Mouse (Mus musculus): ENCODE data around the gene Arfgap2. TPM values are rescaled to one million over a fixed set of nuclear protein-coding genes. Genes with fewer than 3 reads are reported as not detected.
"Not testable (repeated sequence)": the region's sequence is repeated elsewhere in the genome, so short reads cannot be mapped to it uniquely, and the experiment has no call there.

Gene Arfgap2
- 83.0 and 83.4 TPM in 2 replicates for polyA plus RNA-seq (2015; fragmentation: Nextera tagmentation; extraction: Ambion mirVana)

DNA sequence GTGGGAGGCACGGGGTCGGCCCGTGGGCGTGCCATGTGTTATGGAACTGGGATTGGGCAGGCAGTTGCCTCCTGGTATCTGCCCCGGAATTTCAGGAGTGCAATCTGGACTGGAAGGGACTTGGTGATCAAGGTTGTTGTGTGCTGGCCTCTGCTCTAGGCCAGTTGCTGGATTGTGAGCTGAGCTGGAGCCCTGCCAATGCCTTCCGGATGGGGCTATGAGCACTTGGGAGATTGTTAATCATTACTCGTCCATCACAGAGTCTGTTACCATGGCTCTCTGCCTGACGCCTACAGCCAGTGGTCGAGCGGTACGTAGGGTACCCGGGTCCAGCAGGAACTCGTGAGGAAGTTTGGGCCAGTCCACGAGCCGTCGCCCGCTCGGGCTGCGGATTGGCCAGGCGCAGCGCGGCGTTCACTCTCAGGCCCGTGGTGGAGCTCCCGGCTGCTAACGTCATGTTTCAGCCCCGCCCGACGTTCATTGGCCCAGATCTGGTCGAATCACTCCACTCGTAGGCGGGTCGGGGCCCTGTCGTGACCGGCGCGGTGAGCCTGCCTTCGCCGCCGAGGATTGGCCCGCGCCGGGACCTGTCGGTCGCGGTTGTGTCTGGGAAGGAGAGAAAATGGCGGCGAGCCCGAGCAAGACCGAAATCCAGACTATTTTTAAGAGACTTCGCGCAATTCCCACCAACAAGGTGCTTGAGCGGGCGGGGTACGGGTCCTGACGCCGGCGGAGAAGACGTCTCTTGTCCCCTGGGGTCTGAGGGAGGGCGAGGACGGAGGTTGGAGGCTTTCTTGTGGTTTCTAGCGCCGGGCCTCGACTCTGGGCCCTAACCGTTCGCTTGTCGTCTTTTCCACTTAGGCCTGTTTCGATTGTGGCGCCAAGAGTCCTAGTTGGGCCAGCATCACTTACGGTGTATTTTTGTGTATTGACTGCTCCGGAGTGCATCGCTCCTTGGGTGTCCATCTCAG is at the start of gene Arfgap2:
Gene Arfgap2, plus strand, starts transcription at position 264 of the 971 bp plus-strand sequence.
- 2% methylated on average over 72 of the region's 72 CpGs for WGBS
- Histone ChIP-seq H3K4me3 (replicated peaks) (peak within 1 kb of the TSS; percentile 83), H3K9me3 (replicated peaks) (no peaks in the 10 kb centered on the region), H3K4me2 (replicated peaks) (peak within 1 kb of the TSS; percentile 78), H3K9ac (peak within 1 kb of the TSS; percentile 93), H3K27me3 (no peaks in the 10 kb centered on the region), H3K36me3 (peaks cover 60% of the 10 kb centered on the region), H3K27ac (replicated peaks) (peak within 1 kb of the TSS; percentile 91), H3K4me1 (peaks cover 20% of the 10 kb centered on the region)
- peak; percentile 99 for ATAC-seq (ENCODE audit: insufficient number of reproducible peaks, low FRiP score, low TSS enrichment, low read depth)

DNA sequence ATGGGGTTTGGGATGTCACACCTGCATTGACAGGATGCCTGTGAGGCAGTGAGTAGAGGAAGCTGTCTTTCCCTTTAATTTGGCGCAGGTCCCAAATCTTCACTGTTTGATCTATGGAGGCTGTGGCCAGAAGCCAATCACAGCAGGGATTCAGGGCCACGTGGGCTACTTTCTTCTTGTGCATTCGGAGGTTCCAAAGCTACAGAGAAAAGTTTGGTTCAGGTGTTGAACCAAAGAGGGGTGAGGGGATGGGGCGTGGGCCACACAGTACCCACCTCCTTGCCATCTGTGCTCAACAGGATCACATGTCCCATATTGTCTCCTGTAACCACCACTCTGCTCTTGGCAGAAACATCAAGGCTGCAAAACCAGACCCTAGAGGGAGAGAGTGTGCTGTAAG is 47.7 kb upstream of the Arfgap2 start:
- WGBS, result 58% methylated on average over 4 of the region's 4 CpGs
- no peaks in the 10 kb centered on the region for H3K4me1 ChIP-seq
- no peak overlapping the region for H3K9ac ChIP-seq
- H3K4me3 ChIP-seq (replicated peaks), result no peak overlapping the region
- H3K27me3 ChIP-seq, result no peaks in the 10 kb centered on the region
- H3K4me2 ChIP-seq (replicated peaks), result no peak overlapping the region
- no peak overlapping the region for H3K27ac ChIP-seq (replicated peaks)
- peaks cover 34% of the 10 kb centered on the region for H3K36me3 ChIP-seq
- no peak for ATAC-seq (ENCODE audit: insufficient number of reproducible peaks, low FRiP score, low TSS enrichment, low read depth)
- H3K9me3 ChIP-seq (replicated peaks), result no peaks in the 10 kb centered on the region

DNA sequence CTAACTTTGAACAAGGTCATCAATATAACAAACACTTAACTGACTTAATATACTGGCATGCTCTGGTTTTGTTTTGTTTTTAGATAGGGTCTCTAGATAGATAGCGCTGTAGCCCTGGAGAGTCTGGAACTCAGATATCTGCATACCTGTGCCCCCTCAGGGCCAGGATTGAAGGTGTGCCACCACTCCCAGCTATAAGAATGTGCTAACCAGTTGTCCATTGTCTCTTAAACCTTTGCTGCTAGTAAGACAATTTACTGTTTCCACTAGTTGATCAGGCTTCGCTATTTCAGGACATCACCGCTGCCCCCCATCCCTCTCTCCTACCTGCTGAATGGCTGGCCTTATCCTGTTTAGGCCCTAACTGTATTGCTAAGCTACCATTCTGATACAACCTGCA is 44.3 kb upstream of the Arfgap2 start:
- no peak for ATAC-seq (ENCODE audit: insufficient number of reproducible peaks, low FRiP score, low TSS enrichment, low read depth)

DNA sequence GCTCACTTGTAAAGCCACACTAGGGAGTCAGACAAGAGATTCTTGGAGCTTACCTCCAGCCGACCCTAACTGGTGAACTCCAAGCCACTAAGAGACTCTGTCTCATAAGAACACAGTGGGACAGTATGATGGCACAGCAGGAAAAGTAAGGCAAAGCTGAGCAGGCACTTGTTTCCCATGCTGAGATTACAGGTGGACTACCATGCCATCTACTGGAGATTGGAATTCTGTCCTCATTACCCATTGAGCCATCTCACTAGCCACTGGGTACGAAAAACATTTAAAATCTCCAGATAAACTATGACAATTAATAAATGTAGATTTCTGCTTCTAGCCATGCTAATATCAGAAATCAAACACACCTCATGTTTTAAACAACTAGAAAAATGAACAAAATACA is 41.2 kb upstream of the Arfgap2 start:
- 82% methylated on average over 2 of the region's 2 CpGs for WGBS
- Histone ChIP-seq H3K4me1 (no peaks in the 10 kb centered on the region), H3K9me3 (replicated peaks) (no peaks in the 10 kb centered on the region), H3K36me3 (peaks cover 3% of the 10 kb centered on the region; the same call in 1 of the 2 replicates), H3K27me3 (no peaks in the 10 kb centered on the region), H3K4me3 (replicated peaks) (no peak overlapping the region), H3K4me2 (replicated peaks) (no peak overlapping the region), H3K9ac (no peak overlapping the region), H3K27ac (replicated peaks) (no peak overlapping the region)
- ATAC-seq (ENCODE audit: insufficient number of reproducible peaks, low FRiP score, low TSS enrichment, low read depth), result no peak

More for the DNA sequence above, 44.3 kb upstream of the Arfgap2 start:
- Histone ChIP-seq H3K27ac (replicated peaks) (no peak overlapping the region), H3K4me3 (replicated peaks) (no peak overlapping the region), H3K4me1 (no peaks in the 10 kb centered on the region), H3K36me3 (peaks cover 13% of the 10 kb centered on the region; the same call in 1 of the 2 replicates), H3K9me3 (replicated peaks) (no peaks in the 10 kb centered on the region), H3K27me3 (no peaks in the 10 kb centered on the region), H3K9ac (no peak overlapping the region), H3K4me2 (replicated peaks) (no peak overlapping the region)
- 95% methylated on average over 3 of the region's 3 CpGs for WGBS

DNA sequence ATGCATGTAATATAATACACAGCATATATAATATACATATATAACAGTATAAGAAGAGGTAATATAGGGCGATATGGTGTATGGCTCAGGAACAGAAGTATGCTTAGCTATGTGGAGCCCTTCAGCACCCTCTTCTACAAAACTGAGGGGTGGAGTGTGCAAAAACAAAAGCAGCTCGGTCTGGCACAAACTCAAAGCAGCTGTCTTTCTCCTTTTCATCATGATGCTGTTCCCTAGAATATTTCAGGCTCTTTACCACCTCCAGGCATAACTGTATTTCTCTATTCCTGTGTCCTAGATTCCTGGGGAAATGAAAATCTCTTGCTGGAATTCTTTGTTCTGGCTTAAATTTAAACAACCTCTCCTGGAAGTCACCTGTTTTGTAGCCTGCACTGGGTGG is 35.0 kb upstream of the Arfgap2 start:
- no peak overlapping the region for H3K9ac ChIP-seq
- H3K36me3 ChIP-seq, result peaks cover 5% of the 10 kb centered on the region; the same call in 1 of the 2 replicates
- H3K9me3 ChIP-seq (replicated peaks), result no peaks in the 10 kb centered on the region
- no peak overlapping the region for H3K4me3 ChIP-seq (replicated peaks)
- 53% methylated on average over 2 of the region's 2 CpGs for WGBS
- no peaks in the 10 kb centered on the region for H3K4me1 ChIP-seq
- H3K4me2 ChIP-seq (replicated peaks), result no peak overlapping the region
- H3K27ac ChIP-seq (replicated peaks), result no peak overlapping the region
- H3K27me3 ChIP-seq, result no peaks in the 10 kb centered on the region
- no peak for ATAC-seq (ENCODE audit: insufficient number of reproducible peaks, low FRiP score, low TSS enrichment, low read depth)

DNA sequence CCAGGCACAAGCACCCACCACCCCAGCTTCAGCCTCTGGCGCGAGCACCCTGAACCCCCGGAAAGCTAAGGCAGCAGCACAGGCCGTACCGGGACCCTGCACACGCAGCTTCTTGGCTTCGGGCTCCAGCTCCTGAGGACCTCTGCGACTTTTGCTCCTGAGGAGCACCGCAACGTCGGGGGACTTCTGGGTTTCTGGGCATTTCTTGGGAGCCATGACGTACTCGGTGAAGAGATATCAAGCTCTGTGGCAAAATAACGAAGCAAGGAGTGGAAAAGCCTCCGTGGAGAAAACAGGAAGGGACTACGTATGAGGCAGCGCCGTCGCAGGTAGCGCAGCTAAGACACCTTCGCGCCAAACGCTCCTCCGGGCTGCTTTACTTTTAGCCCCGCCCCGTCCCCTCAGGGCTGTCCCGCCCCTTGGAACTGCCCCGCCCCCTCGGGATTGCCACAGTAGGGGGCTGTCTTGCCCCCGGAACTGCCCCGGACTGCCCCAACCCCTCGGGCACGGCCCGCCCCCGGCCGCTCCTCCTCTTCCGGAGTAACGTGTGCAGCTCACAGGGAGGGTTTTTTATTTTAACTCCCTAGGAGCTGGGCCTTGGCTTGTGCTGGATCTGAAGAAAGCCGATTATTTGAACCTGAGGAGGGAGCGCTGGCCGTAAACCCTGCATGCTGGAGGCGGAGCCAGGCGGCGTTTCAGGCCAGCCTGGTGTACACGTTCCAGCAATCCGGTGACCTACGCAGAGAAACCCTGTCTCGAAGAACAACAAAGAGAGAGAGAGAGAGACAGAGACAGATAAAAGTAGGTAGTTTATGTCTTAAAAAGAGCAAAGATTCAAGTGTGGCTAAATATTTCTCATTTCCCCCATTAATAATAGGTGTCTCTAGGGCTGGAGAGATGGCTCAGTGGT is 27.9 kb upstream of the Arfgap2 start, which contains the start of gene Ddb2:
Gene Ddb2, minus strand, starts transcription at position 382 of the 910 bp plus-strand sequence.
- Histone ChIP-seq H3K4me2 (replicated peaks) (peak within 1 kb of the TSS; percentile 84), H3K9ac (peak within 1 kb of the TSS; percentile 51), H3K4me1 (peaks cover 10% of the 10 kb centered on the region), H3K36me3 (peaks cover 3% of the 10 kb centered on the region; the same call in 1 of the 2 replicates), H3K4me3 (replicated peaks) (peak within 1 kb of the TSS; percentile 70), H3K27ac (replicated peaks) (peak within 1 kb of the TSS; percentile 96), H3K27me3 (no peaks in the 10 kb centered on the region), H3K9me3 (replicated peaks) (no peaks in the 10 kb centered on the region)
- under 1% methylated on average over 48 of the region's 48 CpGs for WGBS
- ATAC-seq (ENCODE audit: insufficient number of reproducible peaks, low FRiP score, low TSS enrichment, low read depth), result peak; percentile 99

DNA sequence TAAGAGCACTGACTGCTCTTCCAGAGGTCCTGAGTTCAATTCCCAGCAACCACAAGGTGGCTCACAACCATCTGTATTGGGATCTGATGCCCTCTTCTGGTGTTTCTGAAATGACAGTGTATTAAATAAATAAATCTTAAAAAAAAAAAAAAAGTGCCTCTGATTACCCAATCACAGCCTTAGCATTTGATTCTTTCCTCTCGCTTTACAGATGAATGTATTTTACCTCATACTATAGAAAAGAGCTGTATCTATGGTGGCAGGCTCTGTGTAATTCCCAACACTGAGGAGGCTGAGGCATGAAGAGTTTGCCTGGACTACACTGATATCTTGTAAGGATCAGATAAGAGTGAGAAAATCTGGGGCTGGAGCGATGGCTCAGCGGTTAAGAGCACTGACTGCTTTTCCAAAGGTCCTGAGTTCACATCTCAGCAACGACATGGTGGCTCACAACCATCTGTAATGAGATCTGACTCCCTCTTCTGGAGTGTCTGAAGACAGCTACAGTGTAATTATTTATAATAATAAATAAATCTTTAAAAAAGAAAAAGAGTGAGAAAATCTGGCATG is 27.2 kb upstream of the Arfgap2 start:
- not testable (repeated sequence) for H3K9me3 ChIP-seq (replicated peaks); H3K36me3 ChIP-seq; H3K27me3 ChIP-seq; H3K4me1 ChIP-seq
- ATAC-seq (ENCODE audit: insufficient number of reproducible peaks, low FRiP score, low TSS enrichment, low read depth), result peak; percentile 12; the same call in 1 of the 2 replicates
- H3K4me3 ChIP-seq (replicated peaks), result peak overlapping the region; percentile 70
- H3K27ac ChIP-seq (replicated peaks), result peak overlapping the region; percentile 96
- H3K9ac ChIP-seq, result 0 out of 2 replicates have a peak overlapping the region, but pooled peaks have one; percentile 51
- H3K4me2 ChIP-seq (replicated peaks), result peak overlapping the region; percentile 84
- 19% methylated on average over 4 of the region's 4 CpGs for WGBS

DNA sequence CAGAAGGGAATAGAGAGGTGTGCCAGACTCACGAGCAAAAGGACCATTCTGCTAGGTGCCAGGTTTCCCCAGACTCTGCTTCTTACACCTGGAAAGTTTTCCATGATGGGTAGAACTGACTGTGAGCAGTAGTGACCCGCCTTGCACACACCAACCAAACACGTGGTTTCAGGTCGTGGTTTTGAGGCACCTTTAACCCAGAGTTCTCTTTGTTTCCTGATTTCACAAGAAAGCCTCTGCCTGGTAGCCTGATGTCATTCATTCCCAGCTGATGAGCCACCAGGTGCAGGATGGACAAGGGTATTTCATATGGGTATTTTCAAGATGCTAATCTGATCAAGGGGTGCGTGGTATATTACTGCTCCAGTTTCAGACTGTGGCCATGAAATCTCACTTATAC is 22.2 kb upstream of the Arfgap2 start:
- Histone ChIP-seq H3K27ac (replicated peaks) (no peak overlapping the region), H3K4me2 (replicated peaks) (no peak overlapping the region), H3K4me3 (replicated peaks) (no peak overlapping the region), H3K27me3 (no peaks in the 10 kb centered on the region), H3K9ac (no peak overlapping the region), H3K9me3 (replicated peaks) (no peaks in the 10 kb centered on the region), H3K36me3 (no peaks in the 10 kb centered on the region), H3K4me1 (0 out of 2 replicates have a peak, but pooled peaks cover 3% of the 10 kb centered on the region)
- 58% methylated on average over 5 of the region's 5 CpGs for WGBS
- no peak for ATAC-seq (ENCODE audit: insufficient number of reproducible peaks, low FRiP score, low TSS enrichment, low read depth)

DNA sequence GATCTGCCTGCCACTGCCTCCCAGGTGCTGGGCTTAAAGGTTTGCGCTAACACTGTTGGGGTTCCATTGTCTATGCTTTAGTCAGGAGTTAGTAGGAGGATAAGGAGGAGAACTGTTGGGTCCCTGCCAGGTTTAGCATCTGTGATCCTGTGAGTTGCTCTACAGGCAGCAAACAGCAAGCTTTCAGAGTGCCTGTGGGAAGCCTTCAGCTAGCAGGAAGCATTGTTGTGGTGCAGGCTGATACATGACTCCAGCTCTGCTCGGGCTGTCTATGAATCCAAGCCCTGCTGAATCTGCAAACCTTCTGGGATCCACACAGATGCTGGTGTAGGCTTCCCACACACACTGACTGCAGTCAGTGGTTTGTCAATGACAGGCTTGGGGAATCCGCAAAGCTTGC is 21.4 kb upstream of the Arfgap2 start:
- no peaks in the 10 kb centered on the region for H3K9me3 ChIP-seq (replicated peaks)

DNA sequence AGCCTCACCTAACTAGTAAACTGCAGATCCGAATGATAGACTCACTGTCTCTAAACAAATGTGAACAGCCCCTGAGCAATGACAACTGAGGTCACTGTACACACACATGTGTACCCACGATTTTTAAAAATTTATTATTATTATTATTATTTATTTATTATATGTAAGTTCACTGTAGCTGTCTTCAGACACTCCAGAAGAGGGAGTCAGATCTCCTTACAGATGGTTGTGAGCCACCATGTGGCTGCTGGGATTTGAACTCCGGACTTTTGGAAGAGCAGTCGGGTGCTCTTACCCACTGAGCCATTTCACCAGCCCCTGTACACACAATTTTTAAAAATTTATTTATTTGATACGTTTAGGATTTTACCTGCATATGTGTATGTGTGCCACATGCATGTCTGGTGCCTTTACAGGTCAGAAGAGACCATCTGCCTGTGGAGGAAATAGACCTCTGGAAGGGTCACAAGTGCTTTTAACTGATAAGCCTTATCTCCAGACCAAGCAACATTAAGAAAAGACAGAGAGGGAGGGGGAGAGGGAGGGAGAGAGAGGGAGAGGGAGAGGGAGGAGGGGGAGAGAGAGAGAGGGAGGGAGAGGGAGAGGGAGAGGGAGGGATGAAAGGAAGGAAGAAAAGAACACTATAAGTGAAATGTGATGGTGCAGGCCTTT is 20.1 kb upstream of the Arfgap2 start:
- ATAC-seq (ENCODE audit: insufficient number of reproducible peaks, low FRiP score, low TSS enrichment, low read depth), result no peak
- WGBS, result 78% methylated on average over 5 of the region's 5 CpGs
- no peak overlapping the region for H3K4me3 ChIP-seq (replicated peaks)
- H3K4me1 ChIP-seq, result no peaks in the 10 kb centered on the region
- no peaks in the 10 kb centered on the region for H3K36me3 ChIP-seq
- no peak overlapping the region for H3K4me2 ChIP-seq (replicated peaks)
- no peaks in the 10 kb centered on the region for H3K27me3 ChIP-seq
- no peak overlapping the region for H3K9ac ChIP-seq
- H3K27ac ChIP-seq (replicated peaks), result no peak overlapping the region
- H3K9me3 ChIP-seq (replicated peaks), result no peaks in the 10 kb centered on the region

More for the DNA sequence above, 21.4 kb upstream of the Arfgap2 start:
- no peak overlapping the region for H3K4me3 ChIP-seq (replicated peaks)
- H3K36me3 ChIP-seq, result no peaks in the 10 kb centered on the region
- H3K4me2 ChIP-seq (replicated peaks), result no peak overlapping the region
- WGBS, result 40% methylated on average over 3 of the region's 3 CpGs
- ATAC-seq (ENCODE audit: insufficient number of reproducible peaks, low FRiP score, low TSS enrichment, low read depth), result peak; percentile 77
- H3K27ac ChIP-seq (replicated peaks), result peak overlapping the region; percentile 60; the same call in 1 of the 2 replicates
- no peaks in the 10 kb centered on the region for H3K27me3 ChIP-seq
- H3K9ac ChIP-seq, result no peak overlapping the region
- no peaks in the 10 kb centered on the region for H3K4me1 ChIP-seq
